Mouse (Mus musculus): ENCODE measurements around the gene Ccl17. TPM values are rescaled to one million over a fixed set of nuclear protein-coding genes. Genes with fewer than 3 reads are reported as not detected.

Gene Ccl17
- total RNA-seq (2023) = not detected

GRCm38 (mm10) chr8:94810153-94810552 lies at the start of gene Ccl17:
Gene Ccl17 (plus strand): TSS chr8:94810453.

GRCm38 (mm10) chr8:94771941-94772670 lies 38.1 kb upstream of the Ccl17 start, which contains the start of gene Cx3cl1:
Gene Cx3cl1 (plus strand): TSS chr8:94772009.

GRCm38 (mm10) chr8:94837662-94838574 lies 27.7 kb downstream of the Ccl17 start, which contains the start of the genes Coq9 and Ciapin1:
Gene Coq9 (plus strand): TSS chr8:94838321.
Gene Ciapin1 (minus strand): TSS chr8:94838358.

GRCm38 (mm10) chr8:94857346-94858173 lies 47.3 kb downstream of the Ccl17 start, which contains the start of gene Polr2c:
Gene Polr2c (plus strand): TSS chr8:94857450.

Other genes with a start within 250 kb of the Ccl17 start
- 10 to 100 TPM; 31.6 to 33.0 TPM for gene Rspry1, start 208.5 kb upstream of the Ccl17 start, total RNA-seq (2023)
- 10 to 100 TPM; 39.5 to 53.4 TPM for gene Fam192a, start 208.5 kb upstream of the Ccl17 start, total RNA-seq (2023)
- gene Arl2bp, start 143.9 kb upstream of the Ccl17 start, total RNA-seq (2023) = 100 to 1,000 TPM in 1 of 2 experiments, 10 to 100 TPM in 1; 88.8 to 102 TPM
- not detected for gene Pllp, start 114.2 kb upstream of the Ccl17 start, total RNA-seq (2023)
- not detected for gene Ccl22, start 64.9 kb upstream of the Ccl17 start, total RNA-seq (2023)
- gene Cx3cl1, start 38.4 kb upstream of the Ccl17 start, total RNA-seq (2023) = not detected
- gene Coq9, start 27.9 kb downstream of the Ccl17 start, total RNA-seq (2023) = 10 to 100 TPM; 36.0 to 39.0 TPM
- 10 to 100 TPM; 65.6 to 69.9 TPM for gene Ciapin1, start 27.9 kb downstream of the Ccl17 start, total RNA-seq (2023)
- gene Polr2c, start 47.0 kb downstream of the Ccl17 start, total RNA-seq (2023) = 10 to 100 TPM; 64.8 to 75.8 TPM
- gene Dok4, start 65.9 kb downstream of the Ccl17 start, total RNA-seq (2023) = 1 to 10 TPM; 3.7 to 3.8 TPM
- gene Ccdc102a, start 107.6 kb downstream of the Ccl17 start, total RNA-seq (2023) = under 1 TPM in 1 of 2 experiments, not detected in 1; 0.93 TPM
- gene Adgrg5, start 113.2 kb downstream of the Ccl17 start, total RNA-seq (2023) = 1 to 10 TPM; 1.2 to 2.3 TPM
- 1 to 10 TPM; 3.1 to 3.7 TPM for gene Adgrg1, start 164.3 kb downstream of the Ccl17 start, total RNA-seq (2023)
- gene Adgrg3, start 207.2 kb downstream of the Ccl17 start, total RNA-seq (2023) = not detected
- gene Drc7, start 244.7 kb downstream of the Ccl17 start, total RNA-seq (2023) = not detected

Measured in B cell, adult 67 days (primary cell).